Mouse (Mus musculus) lung, adult 2 months (tissue): ENCODE results near the gene Sptbn4. TPM values are rescaled to one million over a fixed set of nuclear protein-coding genes. Genes with fewer than 3 reads are reported as not detected.

ENCODE experiments used
- DNase-seq: peaks from one replicate; pipeline ENCODE4 v3.0.0; 2022
- H3K4me1 ChIP-seq: fragments of 200-500 bp; 2 replicates; pipeline ENCODE4 v1.6.1; 2011; ENCODE audit warnings: low read length; ENCODE audit not compliant: control insufficient read depth, insufficient read depth
- H3K4me3 ChIP-seq: fragments of 200-500 bp; replicated peaks from 2 replicates; pipeline ENCODE3; 2011; ENCODE audit warnings: low read depth, mild to moderate bottlenecking, control low read depth, low read length; ENCODE audit errors: extremely low read depth
- CTCF ChIP-seq: fragments of 200-500 bp; IDR thresholded peaks from 2 replicates; pipeline ENCODE4 v1.5.1; 2011; ENCODE audit warnings: mild to moderate bottlenecking, low read length, control low read depth; ENCODE audit not compliant: insufficient read depth
- POLR2A ChIP-seq: fragments of 200-500 bp; IDR thresholded peaks from 2 replicates; pipeline ENCODE4 v1.6.1; 2011; ENCODE audit warnings: low read depth, mild to moderate bottlenecking, control low read depth, low read length, borderline replicate concordance; ENCODE audit errors: extremely low read depth
- WGBS: fragments of 180-500 bp; shearing (Covaris S2); methylation state at CpG from one replicate; pipeline ENCODE4 v1.1.7; 2018; 5-methylcytosine and 5-hydroxymethylcytosine counted together
- polyA plus RNA-seq: library from polyadenylated mRNA; depleted of rRNA; stranded (reverse); fragments of >200 nt; gene quantifications from 2 replicates; pipeline ENCODE4 v1.2.3, GENCODE M21; 2012

Sptbn4 gene
- polyA plus RNA-seq, 1 experiment: 0.13 TPM

GRCm38 (mm10) chr7:27437544-27437943 lies 9.9 kb downstream of the Sptbn4 start:
- Histone ChIP-seq H3K4me1 (no peaks in the 10 kb centered on the region), H3K4me3 (no peak overlapping the region)
- TF ChIP-seq POLR2A (no peak), CTCF (peak; percentile 76)
- peak; percentile 20 for DNase-seq
- WGBS: 57% methylated on average over 5 of the region's 5 CpGs

GRCm38 (mm10) chr7:27433794-27434193 lies 13.7 kb downstream of the Sptbn4 start:
- H3K4me1 ChIP-seq: no peaks in the 10 kb centered on the region
- DNase-seq: no peak
- H3K4me3 ChIP-seq: no peak overlapping the region
- TF ChIP-seq POLR2A: no peak
- TF ChIP-seq CTCF: no peak
- WGBS: 11% methylated on average over 10 of the region's 10 CpGs

GRCm38 (mm10) chr7:27433349-27433748 lies 14.1 kb downstream of the Sptbn4 start:
- WGBS: 17% methylated on average over 10 of the region's 10 CpGs
- DNase-seq: no peak
- H3K4me3 ChIP-seq: no peak overlapping the region
- H3K4me1 ChIP-seq: no peaks in the 10 kb centered on the region
- TF ChIP-seq CTCF: no peak
- no peak for TF ChIP-seq POLR2A

GRCm38 (mm10) chr7:27429135-27429534 lies 18.4 kb downstream of the Sptbn4 start:
- TF ChIP-seq POLR2A: no peak
- no peak for TF ChIP-seq CTCF
- Histone ChIP-seq H3K4me1 (no peaks in the 10 kb centered on the region), H3K4me3 (no peak overlapping the region)
- DNase-seq: no peak
- 50% methylated on average over 2 of the region's 2 CpGs for WGBS

GRCm38 (mm10) chr7:27428002-27428401 lies 19.5 kb downstream of the Sptbn4 start:
- Histone ChIP-seq H3K4me1 (no peaks in the 10 kb centered on the region), H3K4me3 (no peak overlapping the region)
- no peak for DNase-seq
- TF ChIP-seq CTCF: no peak
- TF ChIP-seq POLR2A: no peak
- 67% methylated on average over 11 of the region's 11 CpGs for WGBS

GRCm38 (mm10) chr7:27427387-27427786 lies 20.1 kb downstream of the Sptbn4 start:
- 83% methylated on average over 1 of the region's 1 CpGs for WGBS
- DNase-seq: no peak
- TF ChIP-seq CTCF (no peak), POLR2A (no peak)
- no peaks in the 10 kb centered on the region for H3K4me1 ChIP-seq
- H3K4me3 ChIP-seq: no peak overlapping the region

DNA sequence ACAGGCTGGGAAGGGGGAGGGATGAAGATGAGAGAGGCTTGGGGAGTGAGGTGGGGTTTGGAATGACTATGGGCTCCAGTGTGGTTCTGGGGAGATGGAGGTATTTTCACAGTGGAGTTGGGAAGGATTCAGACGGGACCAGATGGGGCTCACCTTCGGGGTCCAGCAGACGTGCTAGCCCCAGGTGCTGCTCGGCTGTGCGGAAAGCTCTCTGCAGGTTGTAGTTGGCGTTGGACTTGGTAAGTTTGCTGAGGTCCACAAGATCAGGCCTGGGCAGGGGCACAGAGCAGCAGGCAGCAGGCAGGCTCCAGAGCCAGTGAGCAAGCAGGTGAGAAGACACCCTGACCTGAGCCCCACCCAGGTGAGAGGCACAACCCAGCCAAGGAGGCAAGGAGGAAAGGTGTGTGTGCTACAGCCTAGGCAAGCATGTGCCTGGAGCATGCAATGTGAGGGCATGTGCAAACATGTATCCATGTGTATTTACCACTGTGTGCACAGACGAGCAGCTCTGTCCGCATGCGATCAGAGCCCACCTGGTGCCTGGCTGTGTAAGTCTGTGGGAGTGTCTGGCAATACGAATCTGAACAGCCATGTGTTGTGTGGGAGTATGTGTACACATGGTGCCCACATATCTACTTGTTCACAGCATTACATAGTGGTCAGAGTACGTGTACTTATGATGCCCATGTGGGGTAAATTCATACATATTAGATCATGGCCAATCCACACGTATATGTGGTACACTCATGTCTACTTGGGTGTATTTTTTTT lies 23.7 kb downstream of the Sptbn4 start:
- DNase-seq: no peak
- no peak overlapping the region for H3K4me3 ChIP-seq
- TF ChIP-seq CTCF (no peak), POLR2A (no peak)
- 77% methylated on average over 12 of the region's 12 CpGs for WGBS
- no peaks in the 10 kb centered on the region for H3K4me1 ChIP-seq

- no peaks in the 10 kb centered on the region for H3K4me1 ChIP-seq
- no peak for DNase-seq
- no peak overlapping the region for H3K4me3 ChIP-seq
- 82% methylated on average over 3 of the region's 3 CpGs for WGBS
- 0 out of 2 replicates have a peak, but pooled peaks have one; percentile 10 for TF ChIP-seq CTCF
- TF ChIP-seq POLR2A: no peak
Observed at GRCm38 (mm10) chr7:27419101-27419500, 28.4 kb downstream of the Sptbn4 start.

GRCm38 (mm10) chr7:27417151-27417550 lies 30.3 kb downstream of the Sptbn4 start:
- Histone ChIP-seq H3K4me1 (no peaks in the 10 kb centered on the region), H3K4me3 (no peak overlapping the region)
- 53% methylated on average over 2 of the region's 2 CpGs for WGBS
- no peak for DNase-seq
- no peak for TF ChIP-seq CTCF
- TF ChIP-seq POLR2A: no peak
